Mouse (Mus musculus): Measurements from ENCODE around the gene Prrc2b. TPM values are rescaled to one million over a fixed set of nuclear protein-coding genes. Genes with fewer than 3 reads are reported as not detected.

Gene Prrc2b
- total RNA-seq (2021): 100 to 1,000 TPM in 1 of 2 experiments, 10 to 100 TPM in 1; 83.4 to 102 TPM
- long read RNA-seq, experiment 1, partial matches to known transcripts: 1 of 9 reads
- long read RNA-seq, experiment 1, other reads (novel, unspliced or antisense): 8 of 9 reads
- long read RNA-seq, experiment 2, partial matches to known transcripts: 1 of 6 reads
- long read RNA-seq, experiment 2, other reads (novel, unspliced or antisense): 5 of 6 reads

GRCm38 (mm10) chr2:32150924-32151659, at the start of gene Prrc2b:
Prrc2b (plus strand) TSS chr2:32151082.
- peak; percentile 86 for DNase-seq

GRCm38 (mm10) chr2:32102944-32103343, 47.9 kb upstream of the Prrc2b start:
- no peak for DNase-seq

- DNase-seq: no peak
Measured at GRCm38 (mm10) chr2:32103557-32103956, 47.3 kb upstream of the Prrc2b start.

- no peak for DNase-seq
Measured at GRCm38 (mm10) chr2:32104122-32104521, 46.8 kb upstream of the Prrc2b start.

- DNase-seq: no peak
Measured at GRCm38 (mm10) chr2:32105117-32105913, 45.6 kb upstream of the Prrc2b start.

- DNase-seq: no peak
Measured at GRCm38 (mm10) chr2:32105930-32106329, 45.0 kb upstream of the Prrc2b start.

- DNase-seq: no peak
Measured at GRCm38 (mm10) chr2:32111268-32111667, 39.6 kb upstream of the Prrc2b start.

- DNase-seq: no peak
Measured at GRCm38 (mm10) chr2:32112548-32112947, 38.3 kb upstream of the Prrc2b start.

GRCm38 (mm10) chr2:32115851-32116268, 35.0 kb upstream of the Prrc2b start:
- DNase-seq: no peak

GRCm38 (mm10) chr2:32119802-32120750, 30.8 kb upstream of the Prrc2b start:
- no peak for DNase-seq

- DNase-seq: no peak
Measured at GRCm38 (mm10) chr2:32121150-32121549, 29.7 kb upstream of the Prrc2b start.

- no peak for DNase-seq
Measured at GRCm38 (mm10) chr2:32121785-32122184, 29.1 kb upstream of the Prrc2b start.

- DNase-seq: no peak
Measured at GRCm38 (mm10) chr2:32127653-32128535, 23.0 kb upstream of the Prrc2b start.

- no peak for DNase-seq
Measured at GRCm38 (mm10) chr2:32128536-32128841, 22.4 kb upstream of the Prrc2b start.

- DNase-seq: no peak
Measured at GRCm38 (mm10) chr2:32129383-32130074, 21.4 kb upstream of the Prrc2b start.

GRCm38 (mm10) chr2:32130435-32130834, 20.4 kb upstream of the Prrc2b start:
- DNase-seq: peak; percentile 66

GRCm38 (mm10) chr2:32131205-32131834, 19.6 kb upstream of the Prrc2b start:
- no peak for DNase-seq

- no peak for DNase-seq
Measured at GRCm38 (mm10) chr2:32131866-32132566, 18.9 kb upstream of the Prrc2b start.

GRCm38 (mm10) chr2:32132567-32132992, 18.3 kb upstream of the Prrc2b start:
- peak; percentile 77 for DNase-seq

Measured in adrenal gland, postnatal 10 days (tissue).